Mouse (Mus musculus) Muller cell, postnatal 12 days (primary cell): ENCODE measurements around the gene Cep112.

Source experiments
- DNase-seq: peaks from one replicate; pipeline ENCODE4 v3.0.0-alpha.2; 2015; ENCODE audit errors: inconsistent ontology term

Gene Cep112

DNA sequence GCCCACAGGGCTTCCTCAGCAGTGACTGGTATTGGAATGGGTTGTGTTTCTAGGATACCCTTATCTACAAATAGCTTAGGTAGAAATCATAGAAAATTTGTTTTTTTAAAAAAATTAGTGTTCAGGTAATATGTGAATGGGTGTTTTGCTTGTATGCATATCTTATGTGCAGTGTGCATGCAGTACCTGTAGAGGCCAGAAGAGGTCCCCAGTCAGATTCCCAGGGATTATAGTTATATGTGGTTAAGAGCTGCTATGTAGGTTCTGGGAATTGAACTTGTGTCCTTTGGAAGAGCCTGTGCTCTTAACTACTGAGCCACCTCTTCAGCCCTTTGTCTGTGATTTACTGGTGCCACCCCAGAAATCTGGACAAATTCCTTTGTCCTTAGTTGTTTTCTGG lies 22.2 kb downstream of the Cep112 start:
- no peak for DNase-seq

DNA sequence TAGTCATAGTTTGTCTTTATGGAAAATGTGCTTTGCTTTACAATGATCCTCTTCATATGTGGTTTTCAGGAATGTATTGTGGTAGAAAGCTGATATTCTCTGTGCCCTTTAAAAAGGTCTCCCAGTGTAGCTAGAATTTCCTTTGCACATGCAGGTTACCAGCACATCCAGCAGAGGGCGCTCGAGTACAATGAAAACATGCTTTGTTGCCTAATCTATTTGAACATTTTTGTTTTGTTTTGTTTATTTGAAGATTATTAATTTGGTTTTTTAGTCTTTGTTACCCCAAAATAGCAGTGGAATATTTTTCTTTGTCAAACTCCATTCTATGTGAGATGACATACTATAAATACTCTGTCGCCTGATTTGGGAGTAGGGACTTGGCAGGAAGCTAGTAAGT lies 24.8 kb downstream of the Cep112 start:
- DNase-seq: peak; percentile 53

DNA sequence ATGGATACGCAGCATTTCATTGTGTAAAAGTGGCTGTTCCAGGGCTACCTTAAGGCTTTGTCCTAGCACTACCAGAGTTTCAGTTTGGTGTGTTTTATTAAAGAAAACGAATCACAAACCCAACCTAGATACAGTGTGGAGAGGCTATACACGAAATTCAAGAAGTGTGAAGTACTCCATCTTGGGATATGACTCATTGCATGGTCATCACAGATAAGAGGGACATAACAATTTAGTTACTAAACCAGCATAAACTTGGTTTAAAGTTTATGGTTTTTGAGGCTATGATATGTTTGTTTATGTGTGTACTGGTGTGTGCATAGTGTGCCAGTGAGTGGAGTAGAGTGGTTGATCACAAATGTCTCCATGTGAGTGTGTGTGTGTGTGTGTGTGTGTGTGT lies 34.6 kb downstream of the Cep112 start:
- no peak for DNase-seq

DNA sequence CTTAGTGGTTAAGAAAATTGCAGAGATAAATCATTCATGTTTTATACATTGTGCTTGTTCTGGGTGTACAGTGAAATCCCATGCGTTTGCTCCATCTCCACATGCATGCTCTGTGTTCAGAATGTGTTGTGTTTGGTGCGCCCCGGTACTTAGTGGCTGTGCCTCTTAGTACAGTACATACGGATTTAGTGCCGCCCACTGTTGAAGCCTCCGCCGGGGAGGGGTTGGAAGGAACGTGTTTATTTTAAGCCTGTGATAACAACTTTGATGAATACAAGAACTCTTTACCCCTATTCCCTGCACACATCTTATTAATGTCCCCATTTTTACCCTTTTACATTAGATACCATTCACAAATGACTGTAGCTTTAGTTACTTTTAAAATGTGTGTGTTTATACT lies 39.1 kb downstream of the Cep112 start:
- no peak for DNase-seq

DNA sequence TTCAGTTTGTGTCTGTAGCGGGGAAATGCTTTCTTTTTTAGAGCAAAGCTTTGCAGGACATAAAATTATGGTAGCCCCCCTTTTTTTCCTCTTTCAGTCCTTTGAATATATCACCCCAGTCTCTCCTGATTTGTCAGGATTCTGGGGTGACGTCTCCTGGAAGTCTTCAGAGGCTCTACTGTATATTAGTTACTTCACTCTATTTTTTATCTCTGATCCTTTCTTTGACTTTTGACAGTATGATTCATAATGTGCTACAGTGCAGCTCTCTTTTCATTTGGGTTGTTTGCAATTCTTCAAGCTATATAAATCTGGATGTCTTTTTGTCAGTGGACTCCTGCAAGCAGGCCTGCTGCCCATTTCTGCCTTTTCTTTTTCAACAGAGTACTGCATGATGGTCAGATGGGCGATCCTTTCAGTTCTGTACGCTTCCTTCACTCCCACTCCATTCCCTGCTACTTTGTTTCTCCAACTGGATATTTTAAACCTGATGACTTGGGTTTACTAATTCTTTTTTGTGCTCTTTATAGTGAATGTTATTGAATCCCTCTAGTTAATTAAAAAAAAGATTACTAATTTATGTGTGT lies 39.8 kb downstream of the Cep112 start:
- DNase-seq: no peak

DNA sequence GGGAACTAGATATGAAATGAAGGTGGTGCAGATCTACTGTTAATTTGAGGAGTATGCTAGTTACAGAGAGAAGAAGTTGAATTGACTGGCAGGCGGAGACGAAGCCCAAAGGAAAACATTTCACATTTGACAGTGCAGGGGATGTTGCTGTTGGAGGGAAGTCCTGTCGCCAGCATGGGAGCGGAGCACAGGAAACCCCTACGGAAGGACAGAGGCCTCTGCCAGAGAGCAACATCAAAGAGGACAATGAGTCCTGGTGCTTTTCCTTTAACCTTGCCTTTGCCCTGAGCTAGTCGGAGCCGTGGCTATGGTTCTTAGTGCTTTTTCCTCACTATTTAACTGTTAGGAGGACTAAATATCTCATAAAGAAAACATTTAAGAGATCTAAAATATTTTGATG lies 50.7 kb downstream of the Cep112 start:
- DNase-seq: no peak

DNA sequence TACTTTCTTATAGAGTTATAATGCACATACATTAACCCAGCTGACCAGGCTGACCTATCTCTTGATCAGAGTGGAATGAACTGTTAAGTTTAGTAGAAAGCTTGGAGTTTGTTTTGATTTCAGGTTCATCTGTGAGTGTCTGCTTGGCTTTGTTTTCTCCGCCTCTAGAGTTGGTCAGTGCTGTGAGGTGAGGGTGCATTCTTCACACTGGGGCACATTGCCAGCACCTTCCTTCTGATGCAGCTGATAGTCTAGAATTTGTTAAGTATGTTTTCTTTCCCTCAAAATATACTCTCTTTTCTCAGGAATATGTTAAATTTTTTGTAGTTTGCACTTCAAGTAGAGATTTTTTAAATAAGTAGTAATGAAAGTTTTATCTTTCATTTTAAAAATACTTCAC lies 51.2 kb downstream of the Cep112 start:
- DNase-seq: no peak

DNA sequence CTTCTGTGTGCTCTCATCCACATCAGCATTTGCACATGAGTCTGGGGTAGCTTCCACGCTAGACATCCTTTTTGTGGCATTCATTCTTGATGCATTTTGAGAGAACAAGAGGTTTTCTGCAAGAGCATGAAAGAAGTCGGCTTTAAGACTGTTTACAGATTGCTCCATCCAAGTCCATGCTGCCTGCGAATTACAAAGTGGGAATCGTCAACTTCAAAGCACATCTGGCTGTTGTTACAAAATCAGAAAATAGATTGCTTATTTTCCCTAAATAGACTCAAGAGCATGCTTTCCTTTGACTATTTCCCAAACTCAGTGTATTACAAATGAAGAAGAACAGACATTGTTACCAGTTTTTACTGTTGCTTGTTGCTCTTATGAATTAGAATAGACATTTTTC lies 59.0 kb downstream of the Cep112 start:
- no peak for DNase-seq

DNA sequence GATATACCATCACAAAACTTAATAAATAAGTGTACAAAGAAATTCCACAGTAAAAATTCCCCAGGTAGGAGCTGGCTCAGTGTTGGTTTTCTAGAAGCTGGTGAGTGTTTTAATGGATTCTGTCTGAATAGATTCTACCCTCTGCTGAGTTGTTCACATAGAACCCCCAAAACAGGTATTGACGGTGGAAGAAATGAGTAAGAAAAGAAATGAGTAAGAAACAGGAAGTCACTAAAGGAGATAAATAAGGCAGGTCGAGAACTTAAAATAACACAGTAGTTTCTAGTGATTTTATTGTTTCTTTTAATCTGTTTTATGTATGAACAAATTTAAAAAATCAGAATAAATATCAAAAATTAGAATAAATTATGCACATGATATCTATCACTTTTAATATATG lies 63.3 kb downstream of the Cep112 start:
- no peak for DNase-seq

DNA sequence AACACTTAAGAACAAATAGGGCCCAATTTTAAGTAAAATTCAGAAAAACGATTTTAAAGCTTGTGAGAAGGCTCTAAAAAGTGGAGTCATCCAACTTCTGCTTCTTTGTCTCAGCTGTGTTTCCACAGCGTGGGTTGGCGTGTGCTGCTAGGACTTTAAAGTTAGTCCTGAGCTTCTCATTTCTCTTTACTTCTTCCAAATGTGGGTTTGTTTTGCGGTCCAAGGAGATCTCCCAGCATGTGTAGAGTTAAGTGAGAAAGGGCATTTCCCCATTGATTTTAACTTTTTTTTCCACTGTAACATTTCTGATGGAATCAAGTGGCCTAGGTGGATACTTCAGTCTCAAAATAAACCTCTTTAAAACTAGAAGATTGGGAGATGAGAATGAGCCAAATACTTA lies 64.9 kb downstream of the Cep112 start:
- DNase-seq: no peak

DNA sequence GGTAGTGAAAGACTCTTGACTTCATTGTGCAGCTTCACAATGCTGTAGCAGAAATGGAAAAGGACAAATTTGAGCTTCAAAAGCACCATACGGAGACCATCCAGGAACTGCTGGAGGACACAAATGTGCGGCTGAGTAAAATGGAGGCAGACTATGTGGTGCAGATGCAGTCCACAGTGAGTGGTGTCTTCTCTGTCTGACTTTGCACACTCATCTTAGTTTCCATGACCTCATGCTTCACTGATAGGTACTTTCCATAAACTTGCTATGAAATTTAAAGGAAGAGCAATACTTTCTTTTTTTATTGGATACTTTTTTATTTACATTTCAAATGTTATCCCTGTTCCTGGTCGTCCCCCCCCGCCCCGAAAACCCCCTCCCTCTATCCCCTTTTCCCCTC lies 83.2 kb downstream of the Cep112 start:
- DNase-seq: no peak

DNA sequence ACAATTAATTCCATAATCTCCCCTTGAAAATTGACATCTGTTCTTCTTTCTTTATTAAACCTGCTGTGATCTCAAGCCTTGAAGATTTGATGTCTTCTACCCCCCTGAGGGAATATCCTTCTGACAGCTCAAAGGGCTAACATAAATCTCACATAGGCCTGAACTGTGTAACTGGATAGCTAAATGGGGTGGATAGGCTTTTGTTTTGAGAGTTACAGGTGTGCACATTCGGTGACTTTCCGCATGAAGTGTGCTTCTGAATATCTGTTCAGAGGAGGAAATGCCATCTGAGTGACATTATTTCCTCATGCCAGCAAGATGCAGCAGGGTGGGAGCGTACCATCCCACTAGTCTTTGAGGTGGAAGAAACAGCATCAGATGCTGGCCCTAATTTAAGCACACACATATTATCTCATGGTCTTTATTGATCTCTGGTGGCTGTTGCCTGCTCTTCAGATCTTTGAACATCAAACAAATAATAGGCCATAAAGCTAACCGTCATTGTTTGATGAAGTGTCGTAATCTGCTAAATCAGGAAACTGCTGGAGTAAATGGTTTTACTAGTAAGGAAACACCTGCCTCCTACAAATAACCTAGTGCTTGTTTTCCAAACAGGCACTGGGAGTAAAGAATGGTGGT lies 102.9 kb downstream of the Cep112 start:
- no peak for DNase-seq

DNA sequence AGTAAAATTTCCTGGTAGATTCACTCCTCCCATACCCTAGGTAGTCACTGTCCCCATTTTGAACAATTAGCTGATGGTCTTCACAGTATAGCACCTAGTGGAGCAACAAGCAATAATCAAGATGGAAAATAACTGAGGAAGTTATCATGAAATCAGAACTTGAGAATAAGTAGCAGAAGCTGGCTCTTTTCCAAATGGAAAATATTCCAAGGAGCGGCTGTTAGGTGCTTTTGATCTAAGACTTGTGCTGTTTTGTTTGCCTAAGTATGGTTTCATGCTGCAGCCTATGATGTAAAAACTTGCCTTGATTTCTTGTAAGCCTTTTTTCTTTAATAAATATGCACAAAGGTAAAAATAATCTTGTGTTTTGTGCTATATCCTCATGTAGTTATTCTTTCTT lies 107.9 kb downstream of the Cep112 start:
- DNase-seq: no peak

DNA sequence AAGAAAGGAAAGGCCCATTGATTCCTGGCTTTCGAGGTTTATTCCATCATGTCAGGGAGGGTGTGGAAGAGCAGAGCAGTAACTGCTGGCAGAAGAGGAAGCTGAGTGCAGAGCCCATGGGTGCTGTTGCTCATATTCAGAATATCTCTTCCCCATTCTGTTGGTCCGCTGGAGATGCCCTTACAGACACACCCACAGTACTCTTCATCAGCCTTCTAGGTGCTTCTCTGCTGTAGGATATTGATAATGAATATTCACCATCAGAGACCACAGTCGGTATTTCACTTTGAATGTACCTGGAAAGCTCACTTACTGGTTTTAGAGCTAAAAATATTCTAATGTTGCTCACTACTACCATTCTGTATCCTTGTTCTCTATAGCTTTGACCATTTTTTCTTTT lies 109.0 kb downstream of the Cep112 start:
- DNase-seq: no peak

DNA sequence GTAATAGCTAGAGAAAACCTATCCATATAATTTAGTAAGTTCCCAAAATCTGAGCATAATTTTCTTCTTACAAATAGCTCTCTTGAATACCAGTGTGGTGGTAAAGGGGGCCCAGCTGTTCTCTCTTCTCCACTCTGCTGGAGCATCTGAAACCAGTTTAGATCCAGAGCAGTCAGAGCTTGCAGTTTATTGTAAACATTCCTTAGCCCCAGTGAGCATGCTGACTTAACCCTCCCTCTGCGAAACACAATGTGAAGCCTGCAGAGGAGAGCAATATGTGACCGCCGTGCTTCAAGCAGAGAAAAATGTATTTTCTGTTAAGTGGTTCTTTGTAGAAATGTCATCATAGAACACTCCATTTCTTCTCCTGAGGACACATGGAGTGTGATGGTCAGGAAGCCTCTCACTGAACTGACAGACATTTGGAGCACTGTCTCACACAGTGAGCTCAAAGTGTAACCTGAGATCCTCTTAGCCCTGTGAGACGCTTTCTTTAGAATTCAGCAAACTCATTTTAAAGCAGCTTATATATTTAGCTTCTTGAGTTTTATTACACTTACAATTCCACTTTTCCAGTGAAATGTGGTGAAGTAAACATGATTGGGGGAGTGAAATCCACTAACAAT lies 128.1 kb downstream of the Cep112 start:
- no peak for DNase-seq

DNA sequence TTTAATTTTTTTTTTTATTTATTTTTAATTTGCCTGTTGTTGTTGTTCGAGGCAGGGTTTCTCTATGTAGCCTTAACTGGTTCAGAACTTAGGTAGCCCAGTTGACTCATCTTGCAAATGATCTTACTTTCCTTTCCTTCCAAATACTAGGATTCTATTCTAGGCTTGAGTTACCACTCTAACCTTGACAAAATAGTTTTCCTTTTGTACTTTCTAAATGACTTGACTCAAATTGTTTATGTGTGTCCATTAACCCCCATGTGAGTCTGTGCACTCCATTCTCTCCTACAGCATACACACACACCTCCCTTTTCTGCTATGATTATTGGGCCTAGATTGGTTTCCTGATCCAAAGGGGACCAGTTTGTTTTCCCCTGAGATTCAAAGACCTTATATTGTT lies 128.9 kb downstream of the Cep112 start:
- no peak for DNase-seq

DNA sequence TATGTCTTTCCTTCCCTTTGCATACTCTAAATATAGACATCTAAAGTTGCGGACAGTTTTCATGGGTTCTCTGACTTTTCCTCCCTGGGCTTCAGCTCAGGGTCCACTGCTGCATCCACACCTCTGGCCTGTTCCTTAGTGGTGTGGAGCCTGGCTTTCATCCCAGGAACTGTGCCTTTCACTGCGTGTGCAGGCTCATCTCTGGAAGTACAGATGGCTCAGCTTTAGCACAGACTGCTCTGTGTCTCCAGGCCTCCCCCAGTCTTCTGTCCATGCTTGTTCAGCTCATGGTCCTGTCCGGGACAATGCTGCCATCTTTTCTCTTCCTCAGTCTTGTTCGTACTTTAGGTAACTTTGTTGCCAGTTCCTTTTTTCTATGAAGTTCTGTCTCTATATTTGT lies 133.6 kb downstream of the Cep112 start:
- DNase-seq: no peak

DNA sequence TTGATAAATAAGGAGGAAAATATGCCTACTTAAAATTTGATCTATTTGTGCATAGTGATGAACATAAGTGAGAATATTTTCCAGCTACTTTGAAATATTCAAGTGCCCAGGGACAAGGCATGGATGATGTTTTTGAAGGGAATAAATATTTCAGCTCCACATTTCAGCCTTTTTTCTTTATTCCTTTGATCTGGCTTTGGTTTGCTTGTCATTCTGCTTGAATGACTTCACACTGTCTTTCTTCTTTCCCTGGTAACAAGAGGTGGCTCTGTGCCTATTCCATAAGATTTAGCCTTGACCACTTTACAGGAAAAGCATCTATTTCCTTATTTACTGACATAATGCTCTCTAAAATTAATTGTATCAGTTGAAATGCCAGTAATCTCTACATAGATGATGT lies 134.5 kb downstream of the Cep112 start:
- DNase-seq: peak; percentile 7

DNA sequence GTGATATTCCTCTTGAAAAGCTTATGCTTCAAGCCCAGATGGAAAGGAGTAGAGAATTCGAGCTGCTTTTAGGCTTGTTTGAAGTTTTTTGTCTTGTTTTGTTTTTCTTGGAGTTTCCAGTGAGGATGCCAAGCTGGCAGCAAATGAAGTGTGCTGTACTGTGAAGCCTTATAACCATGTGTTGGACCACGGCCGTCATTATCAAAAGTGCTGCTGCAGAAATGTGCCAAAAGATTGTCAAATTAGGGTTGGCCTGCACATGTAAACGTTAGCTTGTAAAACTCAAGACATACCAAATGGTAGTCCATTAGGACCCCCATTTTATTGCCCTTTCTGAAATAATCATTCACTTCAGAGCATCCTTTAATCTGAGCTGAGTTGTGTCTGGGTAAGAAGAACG lies 137.1 kb downstream of the Cep112 start:
- no peak for DNase-seq

DNA sequence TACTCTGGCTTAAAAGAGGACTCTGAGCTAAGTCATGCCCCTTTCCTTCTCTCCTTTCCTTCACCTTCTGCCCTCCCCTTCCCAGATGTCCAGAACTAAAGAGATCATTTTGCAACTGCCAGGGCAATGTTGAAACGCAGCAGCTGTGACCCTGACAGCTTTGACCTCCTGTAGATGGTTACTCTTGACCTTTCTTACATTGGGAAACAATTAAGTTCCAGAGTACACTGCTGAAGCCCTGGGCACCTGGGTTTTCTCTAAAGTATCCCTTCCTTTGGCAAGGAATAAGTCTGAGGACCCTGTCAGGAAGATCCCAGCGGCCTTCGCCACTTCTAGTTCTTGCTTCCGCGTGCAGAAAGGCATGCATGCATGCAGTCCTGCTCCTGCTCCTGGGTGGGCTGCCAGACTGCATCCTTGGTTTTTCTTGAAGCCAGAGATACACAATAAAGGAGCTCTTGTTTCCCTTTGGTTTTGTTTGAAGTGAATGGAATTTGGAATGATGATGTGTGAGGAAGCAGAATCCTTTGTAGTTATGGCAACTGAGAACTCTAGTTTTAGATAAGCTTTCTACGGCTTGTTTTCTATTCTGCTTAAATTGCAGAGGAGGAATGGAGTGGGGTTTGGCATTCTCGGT lies 161.7 kb downstream of the Cep112 start:
- DNase-seq: peak; percentile 35

DNA sequence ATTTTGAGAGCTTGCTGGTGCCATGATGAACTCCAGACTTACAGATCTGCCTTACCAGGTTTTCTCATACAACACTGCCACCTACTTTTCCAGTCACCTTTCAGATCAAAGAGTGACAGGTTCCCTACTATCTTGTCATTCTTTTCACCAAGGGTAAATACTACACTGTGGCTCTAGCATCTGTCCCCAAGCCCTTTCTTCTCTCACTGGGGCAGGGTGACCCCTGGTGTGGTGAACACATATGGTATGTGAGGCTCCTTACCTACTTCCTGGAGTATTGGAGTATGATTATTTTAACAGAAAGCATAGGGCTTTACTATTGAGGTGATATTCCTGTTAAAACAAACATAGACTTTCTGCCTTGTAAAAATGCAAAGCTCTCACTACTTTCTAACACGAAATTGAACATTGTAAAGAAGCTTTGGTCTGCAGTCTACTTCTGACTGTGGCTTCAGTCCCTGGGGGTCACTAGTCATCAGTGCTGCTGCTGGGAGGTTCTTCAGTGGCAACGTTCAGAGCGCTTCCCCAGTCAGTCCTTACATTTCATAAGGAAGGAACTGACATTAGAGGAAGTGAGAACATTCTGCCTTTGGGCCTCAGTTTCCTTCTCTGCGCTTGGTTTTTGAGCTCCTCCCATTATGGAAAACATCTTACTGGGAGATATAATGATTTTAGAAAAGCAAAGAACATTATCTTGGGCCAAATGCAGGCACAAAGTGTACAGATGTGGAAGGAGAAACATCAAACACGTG lies 168.4 kb downstream of the Cep112 start:
- DNase-seq: no peak

DNA sequence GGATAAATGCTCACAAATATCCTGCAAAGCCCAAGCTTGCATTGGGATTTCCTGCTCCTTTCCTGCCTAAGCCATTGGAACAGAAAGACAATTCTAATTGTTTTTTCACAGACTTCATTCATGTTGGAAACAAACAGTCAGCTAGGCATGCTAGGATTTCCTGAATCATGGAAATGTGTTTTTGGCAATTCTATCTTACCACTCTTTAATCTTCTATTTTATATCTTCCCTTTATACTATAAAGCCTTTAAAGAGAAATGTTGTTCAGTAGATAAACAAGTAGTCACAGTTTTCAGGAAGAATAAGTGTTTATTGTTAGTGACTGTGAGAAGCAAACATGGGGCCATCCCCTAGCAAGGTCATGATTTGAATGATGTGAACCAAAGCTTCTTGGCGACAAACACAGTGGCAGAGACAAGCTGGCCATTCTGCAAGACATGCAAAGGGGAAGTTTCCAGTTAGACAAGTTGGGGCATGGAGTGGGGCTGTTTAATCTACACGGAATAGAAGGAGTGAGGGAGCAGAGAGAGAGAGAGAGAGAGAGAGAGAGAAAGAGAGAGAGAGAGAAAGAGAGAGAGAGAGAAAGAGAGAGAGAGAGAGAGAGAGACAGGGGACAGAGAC lies 169.1 kb downstream of the Cep112 start:
- no peak for DNase-seq
